Mouse (Mus musculus): ENCODE measurements around the gene Adat3.

DNA sequence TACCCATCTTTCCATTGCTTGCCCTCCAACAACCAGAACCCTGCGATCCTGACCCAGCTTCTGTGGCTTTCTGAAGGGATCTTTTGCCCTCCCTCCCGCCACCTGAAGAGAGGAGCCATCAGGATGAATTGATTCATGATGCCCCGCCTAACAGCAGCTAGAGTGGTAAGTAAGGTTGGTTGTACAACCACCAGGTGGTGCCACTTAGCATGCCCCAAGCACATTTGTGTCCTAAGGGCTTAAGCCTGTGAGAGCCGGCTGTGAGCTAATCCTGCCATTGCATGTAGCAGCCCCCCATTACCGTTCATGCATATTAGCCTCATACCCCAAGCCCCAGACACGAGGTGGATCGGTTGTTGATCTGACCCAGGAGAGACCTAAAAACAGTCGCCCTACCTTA, 23.8 kb upstream of the Adat3 start:
- TF ChIP-seq CHD2 (IDR thresholded peaks at IDR 0.05; ENCODE audit: low read depth, low read length) (no peak), HCFC1 (IDR thresholded peaks at IDR 0.05; ENCODE audit: borderline replicate concordance, insufficient read depth, low read length) (no peak), MAFK (IDR thresholded peaks at IDR 0.05; ENCODE audit: insufficient read depth, low read depth, low read length) (no peak)

All from ES-E14 (cell line).